Mouse (Mus musculus) liver, embryonic 16.5 days (tissue): Measurements from ENCODE around the gene Dgkz. TPM values are rescaled to one million over a fixed set of nuclear protein-coding genes. Genes with fewer than 3 reads are reported as not detected.
A peak's percentile ranks its signal among the peaks of the same experiment; 100 is the strongest.

ENCODE experiments used
- ATAC-seq: fragments of 200-750 bp; cut with Nextera tagmentation; 2 replicates; pipeline ENCODE4 v1.8.0; 2017; ENCODE audit warnings: low read depth, mild to moderate bottlenecking, moderate number of reproducible peaks, moderate library complexity
- H3K27ac ChIP-seq: fragments of 300-500 bp; sonication (generic); 2 replicates; pipeline ENCODE4 v1.5.1; 2014; ENCODE audit warnings: mild to moderate bottlenecking, low read length
- H3K27me3 ChIP-seq: fragments of 300-500 bp; sonication (generic); 2 replicates; pipeline ENCODE4 v1.6.1; 2014; ENCODE audit warnings: low read depth, low read length, mixed read lengths; ENCODE audit not compliant: control insufficient read depth, insufficient read depth
- H3K36me3 ChIP-seq: fragments of 300-500 bp; sonication (generic); 2 replicates; pipeline ENCODE4 v1.6.1; 2014; ENCODE audit warnings: mild to moderate bottlenecking; ENCODE audit not compliant: control insufficient read depth, insufficient read depth
- H3K4me1 ChIP-seq: fragments of 300-500 bp; sonication (generic); 2 replicates; pipeline ENCODE4 v1.6.1; 2014; ENCODE audit warnings: low read depth, low read length, mixed read lengths; ENCODE audit not compliant: control insufficient read depth
- H3K4me2 ChIP-seq: fragments of 300-500 bp; sonication (generic); 2 replicates; pipeline ENCODE4 v1.6.1; 2014; ENCODE audit warnings: low read depth, low read length, mixed read lengths
- H3K4me3 ChIP-seq: fragments of 300-500 bp; sonication (generic); 2 replicates; pipeline ENCODE4 v1.5.1; 2014; ENCODE audit warnings: low read depth, mild to moderate bottlenecking, low read length
- H3K9ac ChIP-seq: fragments of 300-500 bp; sonication (generic); 2 replicates; pipeline ENCODE4 v1.6.1; 2014; ENCODE audit warnings: low read depth, low read length
- H3K9me3 ChIP-seq: fragments of 300-500 bp; sonication (generic); replicated peaks from 2 replicates; pipeline ENCODE4 v1.6.1; 2016; ENCODE audit warnings: low read length; ENCODE audit not compliant: control insufficient read depth
- WGBS: fragments of 180-500 bp; shearing (Covaris S2); extraction: QIAGEN DNeasy Blood & Tissue Kit; methylation state at CpG from one replicate; pipeline ENCODE4 v1.1.7; 2014; ENCODE audit not compliant: insufficient replicate concordance; 5-methylcytosine and 5-hydroxymethylcytosine counted together
- polyA plus RNA-seq: library from polyadenylated mRNA; unstranded; fragments of >200 nt; fragmentation: Nextera tagmentation; extraction: Ambion mirVana; gene quantifications from 2 replicates; pipeline ENCODE4 v1.2.1, GENCODE M21; 2015

Gene Dgkz
- polyA plus RNA-seq, 1 experiment from 2014 or later: 24.1 TPM

GRCm38 (mm10) chr2:91936154-91936553 lies 39.5 kb downstream of the Dgkz start:
- no peak for ATAC-seq
- Histone ChIP-seq H3K4me3 (no peak overlapping the region), H3K36me3 (peaks cover 56% of the 10 kb centered on the region), H3K4me1 (peaks cover 21% of the 10 kb centered on the region), H3K9me3 (no peaks in the 10 kb centered on the region), H3K9ac (no peak overlapping the region), H3K27me3 (peaks cover 9% of the 10 kb centered on the region), H3K27ac (no peak overlapping the region), H3K4me2 (no peak overlapping the region)
- 82% methylated on average over 7 of the region's 7 CpGs for WGBS

DNA sequence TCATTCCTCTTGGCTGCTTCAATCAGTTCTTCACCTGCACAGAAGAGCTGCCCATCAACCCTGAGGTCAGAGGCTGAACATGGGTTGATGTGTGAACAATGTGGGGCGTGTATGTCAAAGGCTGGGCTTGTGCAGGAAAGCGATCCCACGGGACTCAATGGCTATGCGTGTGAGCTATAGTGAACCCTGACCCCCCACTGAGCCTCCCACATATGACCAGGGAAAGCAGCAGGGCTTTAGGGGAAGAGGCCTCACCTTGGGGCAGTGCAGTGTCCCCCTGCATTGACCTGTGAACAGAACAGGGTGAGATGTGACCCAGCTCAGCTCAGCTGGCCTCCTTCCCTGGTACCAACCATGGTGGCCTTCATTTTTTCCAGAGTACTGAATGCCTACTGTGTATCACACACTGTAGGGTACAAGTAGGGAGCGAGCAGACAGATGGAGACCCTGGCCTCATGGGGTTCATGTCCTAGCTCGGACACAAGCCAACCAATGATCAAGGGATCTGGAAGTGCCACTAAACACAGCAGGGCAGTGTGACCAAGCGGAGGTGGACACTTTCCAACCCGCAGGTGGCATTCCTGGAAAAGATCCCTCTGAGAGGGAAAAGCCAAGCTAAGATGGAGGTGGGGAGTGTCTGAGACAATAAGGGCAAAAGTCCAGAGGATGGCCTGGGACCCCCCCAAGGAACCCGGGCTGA lies 40.7 kb downstream of the Dgkz start:
- Histone ChIP-seq H3K36me3 (peaks cover 49% of the 10 kb centered on the region), H3K9me3 (no peaks in the 10 kb centered on the region), H3K27me3 (peaks cover 18% of the 10 kb centered on the region), H3K4me2 (no peak overlapping the region), H3K9ac (no peak overlapping the region), H3K4me1 (peaks cover 27% of the 10 kb centered on the region), H3K4me3 (no peak overlapping the region), H3K27ac (no peak overlapping the region)
- 70% methylated on average over 9 of the region's 9 CpGs for WGBS
- ATAC-seq: no peak

GRCm38 (mm10) chr2:91934016-91934415 lies 41.6 kb downstream of the Dgkz start:
- no peak overlapping the region for H3K4me2 ChIP-seq
- no peaks in the 10 kb centered on the region for H3K9me3 ChIP-seq
- peaks cover 27% of the 10 kb centered on the region for H3K4me1 ChIP-seq
- peaks cover 42% of the 10 kb centered on the region for H3K36me3 ChIP-seq
- no peak overlapping the region for H3K27ac ChIP-seq
- 40% methylated on average over 8 of the region's 8 CpGs for WGBS
- peaks cover 18% of the 10 kb centered on the region for H3K27me3 ChIP-seq
- no peak overlapping the region for H3K9ac ChIP-seq
- H3K4me3 ChIP-seq: no peak overlapping the region
- no peak for ATAC-seq

- no peaks in the 10 kb centered on the region for H3K9me3 ChIP-seq
- H3K27ac ChIP-seq: no peak overlapping the region
- H3K9ac ChIP-seq: no peak overlapping the region
- H3K27me3 ChIP-seq: peaks cover 18% of the 10 kb centered on the region
- H3K4me2 ChIP-seq: no peak overlapping the region
- H3K4me1 ChIP-seq: peaks cover 27% of the 10 kb centered on the region
- H3K4me3 ChIP-seq: no peak overlapping the region
- 71% methylated on average over 9 of the region's 9 CpGs for WGBS
- ATAC-seq: no peak
- peaks cover 37% of the 10 kb centered on the region for H3K36me3 ChIP-seq
Observed at GRCm38 (mm10) chr2:91933471-91933870, 42.2 kb downstream of the Dgkz start.

DNA sequence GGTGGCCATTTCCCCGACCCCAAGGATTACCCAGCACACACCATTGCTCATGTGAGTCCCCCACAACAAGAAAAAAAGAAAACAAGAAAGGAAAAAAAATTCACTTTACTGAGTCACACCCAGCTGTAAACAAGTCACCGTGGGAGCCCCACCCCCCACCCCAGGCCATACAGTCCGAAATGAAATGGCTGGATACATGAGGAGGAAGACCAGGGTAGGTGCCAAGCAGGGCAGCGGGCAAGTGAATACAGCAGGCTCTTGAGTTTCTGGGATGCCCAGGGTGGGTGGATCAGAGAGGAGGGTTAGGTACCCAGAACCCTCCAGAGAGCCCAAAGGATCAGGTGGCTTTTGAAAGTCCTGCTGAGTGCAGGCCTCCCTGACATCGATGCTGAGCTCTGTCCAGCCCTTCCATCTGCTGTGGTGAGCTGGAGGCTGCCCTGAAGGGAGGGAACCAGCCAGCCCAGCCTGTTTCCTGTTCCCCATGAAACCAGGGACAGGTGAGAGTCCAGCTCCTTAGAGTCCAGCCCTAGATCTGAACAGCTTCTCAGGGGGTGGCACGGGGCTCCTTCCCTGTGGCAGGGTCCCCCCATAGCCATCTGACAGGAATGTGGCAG lies 42.8 kb downstream of the Dgkz start:
- ATAC-seq: no peak
- Histone ChIP-seq H3K4me2 (peak overlapping the region; percentile 58), H3K9ac (no peak overlapping the region), H3K27me3 (peaks cover 21% of the 10 kb centered on the region), H3K36me3 (peaks cover 37% of the 10 kb centered on the region), H3K9me3 (no peaks in the 10 kb centered on the region), H3K27ac (no peak overlapping the region), H3K4me3 (no peak overlapping the region), H3K4me1 (peaks cover 29% of the 10 kb centered on the region)
- WGBS: 25% methylated on average over 6 of the region's 6 CpGs

GRCm38 (mm10) chr2:91932160-91932711 lies 43.4 kb downstream of the Dgkz start, which contains the start of gene Mdk:
Gene Mdk (minus strand): TSS chr2:91932297.
- H3K4me2 ChIP-seq: peak within 1 kb of the TSS; percentile 58
- H3K36me3 ChIP-seq: peaks cover 33% of the 10 kb centered on the region
- peak within 1 kb of the TSS; percentile 36 for H3K9ac ChIP-seq
- H3K9me3 ChIP-seq: no peaks in the 10 kb centered on the region
- 5% methylated on average over 14 of the region's 16 CpGs for WGBS
- H3K27me3 ChIP-seq: peaks cover 21% of the 10 kb centered on the region
- no peak within 1 kb of the TSS for H3K27ac ChIP-seq
- H3K4me3 ChIP-seq: peak within 1 kb of the TSS; percentile 27
- H3K4me1 ChIP-seq: peaks cover 29% of the 10 kb centered on the region
- no peak for ATAC-seq

- no peak for ATAC-seq
- Histone ChIP-seq H3K9me3 (no peaks in the 10 kb centered on the region), H3K4me2 (peak overlapping the region; percentile 58), H3K9ac (peak overlapping the region; percentile 36), H3K4me3 (peak overlapping the region; percentile 27), H3K36me3 (peaks cover 26% of the 10 kb centered on the region), H3K4me1 (peaks cover 29% of the 10 kb centered on the region), H3K27ac (no peak overlapping the region), H3K27me3 (peaks cover 21% of the 10 kb centered on the region)
- WGBS: 5% methylated on average over 49 of the region's 50 CpGs
Observed at GRCm38 (mm10) chr2:91931328-91932159, 44.1 kb downstream of the Dgkz start.

DNA sequence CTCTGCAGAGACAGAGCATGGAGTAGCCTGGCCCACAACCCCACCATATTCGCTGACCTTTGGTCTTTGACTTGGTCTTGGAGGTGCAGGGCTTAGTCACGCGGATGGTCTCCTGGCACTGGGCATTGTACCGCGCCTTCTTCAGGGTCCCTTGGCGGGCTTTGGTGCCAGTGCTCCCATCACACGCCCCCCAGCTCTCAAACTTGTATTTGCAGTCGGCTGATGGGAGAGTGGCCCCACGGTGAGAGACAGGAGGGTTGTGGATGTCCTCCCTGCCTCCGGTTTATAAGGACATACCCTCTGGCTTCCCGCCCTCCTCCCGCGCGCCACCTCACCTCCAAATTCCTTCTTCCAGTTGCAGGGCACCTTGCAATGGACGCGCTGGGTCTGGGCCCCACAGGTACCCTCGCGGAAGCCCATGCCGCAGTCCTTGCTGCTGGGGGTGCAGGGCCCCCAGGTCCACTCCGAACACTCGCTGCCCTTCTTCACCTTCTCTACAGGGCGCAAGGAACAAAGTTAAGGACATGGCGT lies 44.8 kb downstream of the Dgkz start:
- H3K27me3 ChIP-seq: peaks cover 21% of the 10 kb centered on the region

More for the DNA sequence above, 44.8 kb downstream of the Dgkz start:
- WGBS: 16% methylated on average over 23 of the region's 23 CpGs
- peaks cover 29% of the 10 kb centered on the region for H3K4me1 ChIP-seq
- no peak overlapping the region for H3K27ac ChIP-seq
- H3K9me3 ChIP-seq: no peaks in the 10 kb centered on the region
- H3K4me3 ChIP-seq: peak overlapping the region; percentile 27
- H3K9ac ChIP-seq: no peak overlapping the region
- peak overlapping the region; percentile 58 for H3K4me2 ChIP-seq
- peaks cover 19% of the 10 kb centered on the region for H3K36me3 ChIP-seq
- ATAC-seq: no peak
